In the genomic region with DNA sequence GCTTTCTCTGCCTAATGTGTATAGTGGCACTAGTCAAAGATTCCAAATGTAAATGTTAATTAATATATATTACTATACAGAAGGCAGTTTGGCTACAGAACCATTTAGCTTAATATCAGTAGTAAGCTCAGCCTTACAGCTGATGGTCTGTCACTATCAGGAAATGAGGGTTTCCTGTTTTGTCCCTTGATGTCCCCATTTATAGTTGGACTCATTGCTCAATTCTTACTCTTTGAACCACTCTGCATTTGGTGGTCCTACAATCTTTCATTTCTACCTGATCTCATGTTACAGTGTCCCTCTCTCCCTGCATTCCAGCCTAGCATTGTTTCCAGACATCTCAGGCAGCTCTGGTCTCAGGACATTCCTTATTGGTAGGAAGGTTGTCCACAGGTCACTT, we compare ENCODE assay signal across 14 mouse cellular contexts.
"Had no signal": no experiment of that assay in that cellular context is flagged by ENCODE, and none has a peak within 500 bp of the region (broad histone marks: within the 10 kb centered on the region; RNA-seq: fewer than 3 reads in every experiment).

No protein-coding gene starts in this region.

- ATAC-seq: inflammation-experienced regulatory T-cells, adult 6 months; intestine, embryonic 15.5 days; intestine, postnatal 0 days had no signal

- DNase-seq: gastrocnemius, postnatal 25 days; heart, adult 11 months; heart, adult 2 months; heart, postnatal 14 days; heart, postnatal 36 days; kidney, adult 18-20 months; kidney, adult 8-10 months; kidney, postnatal 10 days; kidney, postnatal 25 days; kidney, postnatal 4 days; left cerebral cortex, postnatal 4 days had no signal
